Mouse (Mus musculus) adrenal gland, adult 8-10 months (tissue): ENCODE data around the gene Gfra1. TPM values are rescaled to one million over a fixed set of nuclear protein-coding genes. Genes with fewer than 3 reads are reported as not detected.

Experiments
- DNase-seq: peaks from one replicate; pipeline ENCODE4 v3.0.0; 2022
- total RNA-seq, 4 experiments: library from RNA; stranded (reverse); gene quantifications; 2 replicates each; pipeline ENCODE4 v1.2.4; 2022

The Gfra1 gene
- total RNA-seq = 1 to 10 TPM; 1.1 to 5.7 (median 3.3) TPM

DNA sequence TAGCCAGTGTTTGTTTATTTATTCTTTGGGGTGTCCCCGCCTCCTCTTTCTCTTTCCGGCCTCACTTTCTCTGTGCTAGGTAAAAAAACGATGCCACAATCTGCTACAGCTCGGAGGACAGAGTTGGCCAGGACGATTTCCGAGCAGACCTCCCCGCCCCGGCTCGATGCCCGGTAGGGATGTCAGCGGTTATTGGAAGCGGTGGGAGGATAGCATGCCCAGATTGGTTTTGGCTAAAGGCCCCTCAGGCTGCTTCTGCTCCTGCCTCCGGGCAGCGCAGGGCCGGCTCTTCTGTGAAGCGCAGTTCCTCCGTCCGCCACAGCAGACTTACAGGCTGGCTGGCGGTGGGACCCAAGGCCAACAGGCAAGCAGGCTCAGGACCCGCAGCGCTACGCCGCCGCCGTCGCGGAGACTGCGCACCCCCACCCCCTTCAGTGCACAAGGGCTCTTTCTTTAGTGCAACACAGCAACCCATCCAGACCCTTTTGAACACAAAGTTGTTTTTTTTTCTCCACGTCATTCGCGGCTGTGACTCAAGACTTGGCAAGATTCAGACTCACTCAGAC lies at the start of gene Gfra1:
Gene Gfra1, minus strand, starts transcription at position 414 of the 566 bp plus-strand sequence.
- DNase-seq = no peak

DNA sequence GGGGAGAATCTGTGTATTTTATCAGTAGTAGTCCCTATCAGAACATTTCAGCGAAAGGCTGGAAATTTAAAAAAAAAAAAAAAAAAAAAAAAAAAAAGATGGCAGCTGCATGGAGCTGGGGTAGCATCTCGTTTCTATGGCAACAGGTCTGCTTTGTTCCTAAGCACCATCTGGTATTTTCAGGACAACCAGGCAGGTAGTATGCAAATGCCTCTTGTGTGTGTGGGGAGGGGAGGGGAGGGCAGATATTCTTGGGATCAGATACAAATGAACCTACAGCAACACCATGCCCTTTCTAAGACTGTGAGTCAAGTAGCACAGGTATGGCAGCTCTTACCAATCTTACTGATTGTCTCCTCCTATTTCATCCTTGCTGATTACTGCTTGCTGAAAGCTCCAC lies 44.3 kb upstream of the Gfra1 start:
- no peak for DNase-seq

DNA sequence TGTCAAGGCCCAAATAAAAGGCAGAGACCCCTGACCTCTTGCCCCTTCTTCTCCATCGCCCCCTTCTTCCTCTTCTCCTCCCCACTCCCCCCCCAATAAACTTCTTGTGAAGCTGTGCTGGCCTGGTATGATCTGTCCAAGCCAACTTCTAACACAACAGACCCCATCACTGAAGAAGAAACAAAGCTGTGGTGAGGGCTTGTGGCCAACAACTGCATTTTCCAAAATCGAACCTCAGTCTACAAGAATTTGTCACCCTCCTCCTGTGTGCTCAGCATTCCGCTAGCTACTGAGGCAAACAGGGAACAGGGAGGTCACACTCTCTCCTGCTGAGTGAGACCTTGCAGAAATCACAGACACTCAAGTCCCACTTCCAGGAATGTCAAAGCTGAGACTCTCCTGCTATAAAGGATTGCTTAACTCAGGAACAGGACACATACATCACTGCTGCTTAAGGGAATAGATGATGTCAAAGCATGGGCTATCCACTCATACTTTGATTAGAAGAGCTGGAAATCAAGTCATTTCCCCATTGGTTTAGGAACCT lies 43.8 kb upstream of the Gfra1 start:
- DNase-seq = no peak

DNA sequence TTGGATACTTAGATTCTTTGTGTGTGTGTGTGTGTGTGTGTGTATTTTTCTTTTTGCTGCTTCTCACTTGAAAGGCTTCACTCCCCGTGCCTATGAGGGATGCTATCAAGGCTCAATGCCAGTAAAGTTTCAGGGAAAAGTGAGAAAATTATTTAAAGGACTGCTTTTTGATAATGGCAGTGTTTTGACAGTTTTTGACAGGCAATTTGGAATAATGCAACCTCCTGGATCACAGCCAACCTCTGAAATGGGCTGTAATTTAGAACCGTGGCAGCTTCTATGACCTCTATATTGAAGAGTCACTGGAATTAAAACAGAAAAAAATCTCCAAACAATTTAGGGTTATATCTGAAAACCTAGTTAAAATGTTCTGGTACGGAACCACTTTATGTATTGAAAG lies 41.4 kb upstream of the Gfra1 start:
- DNase-seq = peak; percentile 4

DNA sequence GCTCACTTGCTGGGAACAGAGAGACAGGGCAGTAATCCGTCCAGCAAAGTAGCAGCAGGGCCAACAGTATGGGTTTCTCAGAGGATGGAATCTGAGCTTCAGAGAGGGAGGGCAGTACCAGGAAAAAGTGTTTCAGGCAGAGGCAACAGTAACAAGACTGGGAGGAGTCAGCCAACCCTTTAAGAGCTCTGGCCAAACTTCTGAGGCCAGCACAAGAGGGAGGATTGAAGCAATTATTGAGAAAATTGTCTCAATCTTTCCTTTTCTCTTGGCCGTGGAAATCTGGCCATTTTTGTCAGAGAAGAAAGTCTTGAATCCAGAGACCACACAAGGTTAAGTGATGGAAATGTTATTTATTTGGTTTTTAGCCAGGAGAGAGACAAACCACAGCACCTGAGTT lies 31.0 kb upstream of the Gfra1 start:
- no peak for DNase-seq

DNA sequence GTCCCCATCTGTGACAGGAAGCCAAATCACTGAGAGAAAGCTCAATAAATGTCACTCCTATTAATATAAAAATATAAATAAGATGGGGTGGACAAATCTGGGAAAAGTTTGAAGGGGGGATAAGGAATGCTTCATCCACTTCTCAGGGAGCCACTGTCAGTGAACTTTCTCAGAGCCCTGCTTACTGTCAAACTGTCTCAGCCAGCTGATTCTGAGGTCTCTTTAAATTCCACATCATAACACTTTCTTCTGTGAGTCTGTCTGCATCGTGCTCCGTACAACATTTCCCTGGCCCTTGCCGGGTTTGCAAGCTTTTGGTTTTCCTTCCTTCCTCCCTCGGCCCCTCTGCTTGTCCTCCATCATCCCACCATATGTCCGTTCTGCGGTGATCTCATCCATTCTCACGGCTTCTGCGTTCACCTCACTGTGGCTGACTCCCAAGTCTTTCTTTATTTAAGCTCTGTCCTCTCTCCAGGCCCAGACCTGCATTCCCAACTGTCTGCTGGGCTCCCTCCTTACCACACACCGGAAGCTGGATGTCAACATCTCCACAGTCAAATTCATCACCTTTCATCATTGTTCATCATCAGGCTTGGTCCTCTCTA lies 26.8 kb upstream of the Gfra1 start:
- no peak for DNase-seq

DNA sequence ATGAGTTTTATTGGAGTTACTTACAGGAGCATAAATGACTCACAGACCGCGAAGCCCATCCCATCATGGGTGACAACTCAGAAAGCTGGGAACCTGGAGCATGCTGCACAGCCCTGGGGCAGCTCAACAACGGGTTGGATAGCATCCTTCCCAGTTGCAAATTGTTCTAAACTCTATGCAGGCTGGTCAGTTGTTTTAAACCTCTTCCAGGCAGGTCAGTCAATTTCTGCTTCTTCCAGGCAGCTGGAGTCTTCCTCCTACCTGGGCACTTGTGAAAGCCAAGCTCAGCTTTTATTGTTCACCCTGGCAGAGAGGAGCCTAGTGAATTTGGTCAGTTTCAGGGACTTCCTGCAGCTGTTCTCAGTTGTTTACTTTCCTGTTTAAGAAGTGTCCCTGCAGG lies 18.5 kb upstream of the Gfra1 start:
- no peak for DNase-seq

DNA sequence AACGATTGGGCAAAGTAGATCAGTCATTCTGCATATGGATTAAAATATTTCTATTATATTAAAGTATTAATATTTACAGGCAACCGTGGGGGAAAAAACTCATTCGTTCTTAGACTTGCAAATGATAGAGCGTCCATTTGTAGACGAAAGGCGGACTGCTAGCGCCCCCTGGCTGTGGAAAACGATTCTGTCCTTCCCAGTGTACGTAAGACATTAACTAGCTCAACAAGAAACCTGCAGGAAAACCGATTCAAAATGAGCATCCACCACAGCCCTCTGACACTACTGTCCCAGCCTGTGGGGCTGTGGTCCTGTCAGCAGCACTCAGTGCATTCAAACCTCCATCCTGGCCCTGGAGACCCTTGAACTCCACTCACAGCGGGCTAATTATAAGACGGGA lies 13.7 kb upstream of the Gfra1 start:
- peak; percentile 42 for DNase-seq

DNA sequence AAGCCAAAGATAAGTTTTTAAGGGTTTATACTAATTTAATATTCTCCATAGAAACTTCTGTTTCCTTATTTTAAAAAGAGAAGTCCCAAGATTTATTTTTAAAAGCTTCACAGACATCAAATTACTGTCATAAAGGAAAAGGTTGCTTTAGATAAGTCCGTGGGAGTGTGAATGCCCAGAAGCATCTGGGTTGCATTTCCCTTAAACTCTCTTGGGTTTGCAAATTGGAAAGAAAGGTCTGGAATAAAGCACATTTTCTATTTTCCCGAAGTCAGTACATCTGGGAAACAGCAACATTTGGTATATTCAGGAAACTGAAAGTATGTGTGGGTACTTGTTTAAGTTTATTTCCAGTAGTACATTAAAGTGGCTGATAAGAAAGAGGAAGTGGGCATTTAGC lies 12.6 kb upstream of the Gfra1 start:
- no peak for DNase-seq

DNA sequence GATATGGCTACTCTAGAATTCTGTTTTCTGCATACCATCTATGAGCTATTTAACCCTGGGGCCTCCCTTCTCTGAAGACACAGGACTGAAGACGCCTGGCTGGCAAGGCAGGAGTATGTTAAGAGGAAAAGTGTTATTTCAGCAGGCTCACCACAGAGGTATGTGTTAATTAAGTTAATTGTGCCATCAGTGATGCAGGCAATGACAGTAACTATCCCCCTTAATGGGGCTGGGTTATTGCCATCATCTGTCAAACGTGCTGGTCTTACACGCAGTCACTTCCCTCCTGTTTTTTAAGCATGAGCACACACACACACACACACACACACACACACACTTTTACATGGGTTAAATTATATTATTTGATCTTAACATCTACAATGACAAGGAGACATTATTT lies 8.0 kb upstream of the Gfra1 start:
- DNase-seq = no peak

DNA sequence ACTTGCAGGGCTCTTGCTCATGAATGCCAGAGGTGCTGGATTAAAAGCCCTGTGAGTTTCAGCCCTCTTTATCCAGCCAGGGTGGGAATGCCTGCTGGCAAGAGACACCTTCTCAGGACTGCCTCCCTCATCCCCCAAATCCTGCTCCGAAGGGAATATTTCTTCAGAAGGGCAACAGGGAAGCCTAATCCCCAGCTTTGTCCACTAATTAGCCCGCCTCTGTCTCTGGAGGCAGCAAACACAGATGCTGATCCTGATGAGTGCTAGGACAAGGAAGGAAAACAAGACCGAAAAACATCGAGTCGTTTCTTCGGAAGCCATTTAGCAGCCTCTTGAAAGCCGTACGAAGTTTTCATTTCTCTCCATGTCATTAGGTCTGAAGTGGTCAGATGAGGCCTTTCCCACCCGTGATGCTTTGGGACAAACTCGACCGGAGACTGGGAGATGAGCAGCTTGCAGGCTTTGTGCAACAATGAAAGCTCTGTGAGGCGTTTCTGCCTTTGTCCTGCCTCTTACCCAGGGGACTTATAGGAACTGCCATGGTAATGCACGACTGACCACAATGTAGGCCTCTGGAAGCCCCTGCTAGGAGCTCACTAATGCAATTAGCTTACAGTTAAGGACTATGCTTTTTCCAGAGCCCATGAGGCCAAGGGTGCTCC lies 4.8 kb upstream of the Gfra1 start:
- no peak for DNase-seq

DNA sequence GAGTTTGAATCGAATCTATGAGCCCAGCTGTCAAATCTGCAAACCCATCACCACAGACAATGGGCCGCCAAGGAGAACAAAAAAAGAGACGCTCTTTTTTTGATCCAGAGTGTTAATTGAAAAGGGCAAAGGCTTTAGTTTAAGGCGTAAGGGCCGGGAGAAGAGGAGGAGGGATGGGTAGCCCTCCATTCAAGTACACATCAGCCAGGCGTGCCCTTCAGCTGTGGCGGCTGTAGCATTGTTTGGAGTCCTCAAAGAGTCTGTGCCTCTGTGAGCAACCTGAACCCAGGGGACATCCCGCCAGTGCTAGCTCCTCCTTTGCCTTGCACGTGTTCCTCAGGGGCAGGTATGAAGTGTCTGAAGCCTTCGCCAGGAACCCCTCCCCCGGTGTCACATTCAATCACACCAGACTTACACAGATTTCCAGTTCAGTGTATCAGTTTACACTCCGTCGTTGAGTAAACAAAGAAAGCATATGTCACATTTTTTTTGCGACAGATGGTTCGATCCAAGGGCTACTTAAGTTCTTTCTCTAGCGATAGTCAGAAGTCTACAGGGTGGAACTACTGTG lies 867 bp upstream of the Gfra1 start:
- no peak for DNase-seq

DNA sequence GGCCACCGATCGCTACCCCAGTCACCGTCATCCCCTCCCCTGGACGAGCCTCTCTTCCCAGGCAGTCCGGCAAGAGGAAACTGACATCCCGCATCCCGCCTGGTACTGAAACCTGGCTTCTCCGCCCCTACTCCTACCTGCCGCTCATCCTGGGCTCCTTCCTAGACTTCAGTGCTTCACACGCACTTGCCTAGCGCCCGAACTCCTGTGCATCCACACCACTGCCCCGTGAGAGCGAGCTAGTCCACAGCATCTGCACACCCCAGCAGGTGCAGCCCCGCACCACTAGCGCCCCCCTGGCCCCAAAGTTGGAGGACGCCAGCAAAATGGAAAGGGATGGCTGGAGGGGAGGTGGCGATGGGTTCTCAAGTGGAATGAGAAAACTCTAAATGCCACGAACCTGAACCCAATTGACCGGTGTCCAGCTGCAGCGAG lies 631 bp downstream of the Gfra1 start:
- no peak for DNase-seq

DNA sequence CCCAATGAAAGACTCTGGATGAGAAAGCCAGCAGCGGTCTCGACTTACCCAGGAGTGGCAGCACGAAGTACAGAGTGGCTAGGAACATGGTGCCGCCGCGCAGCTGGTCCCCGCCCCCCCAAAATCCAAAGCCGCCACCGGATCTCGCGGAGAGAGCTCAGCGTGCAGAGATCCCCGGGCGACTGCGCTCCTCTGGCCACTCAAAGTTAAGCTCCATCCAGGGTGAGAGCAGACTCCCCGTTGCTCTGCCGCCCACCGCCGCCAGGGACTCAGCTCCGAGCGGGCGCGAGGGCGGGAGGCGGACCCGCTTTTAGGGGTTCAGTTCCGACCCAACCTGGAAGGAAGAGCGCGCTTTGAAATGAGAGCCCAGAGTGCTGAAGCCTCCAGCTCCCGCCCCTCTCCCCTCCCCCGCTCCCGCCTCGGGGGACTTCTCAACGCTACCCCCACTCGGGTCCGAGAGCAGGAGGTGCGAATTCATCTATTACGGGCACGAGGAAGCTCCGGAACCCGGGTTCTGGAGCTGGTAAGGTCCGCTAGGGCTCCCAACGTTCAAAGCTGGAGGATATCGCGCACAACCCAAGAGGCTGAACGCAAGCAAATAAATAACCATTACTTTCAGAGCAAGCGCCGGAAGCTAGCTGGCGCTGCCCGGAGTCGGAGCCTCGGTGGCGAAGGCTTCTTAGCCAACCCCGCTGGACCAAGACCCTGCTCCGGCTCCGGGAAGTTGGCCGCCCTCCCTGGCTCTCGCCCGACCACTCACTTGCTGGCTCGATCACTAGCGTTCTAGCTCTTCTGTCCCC lies 1.2 kb downstream of the Gfra1 start:
- DNase-seq = no peak

DNA sequence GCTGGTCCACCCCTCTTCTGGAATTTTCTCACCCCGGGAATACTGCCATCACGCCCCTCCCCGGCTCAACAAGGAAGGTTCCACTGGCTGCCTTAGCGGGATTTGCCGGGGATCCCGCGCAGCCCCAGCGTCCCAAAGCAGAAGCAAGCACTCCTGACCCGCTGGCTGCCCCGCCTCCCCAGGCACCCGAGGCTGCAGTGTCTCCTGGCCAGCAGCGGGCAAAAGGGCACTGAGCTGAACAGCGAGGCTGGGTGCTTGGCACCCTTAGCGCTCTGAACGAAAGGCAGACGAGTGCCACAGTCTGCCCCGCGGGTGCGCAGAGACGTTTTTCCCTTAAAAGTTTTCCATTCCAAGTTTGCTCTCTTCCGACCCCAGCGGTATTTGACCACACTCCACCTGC lies 2.1 kb downstream of the Gfra1 start:
- DNase-seq = no peak

DNA sequence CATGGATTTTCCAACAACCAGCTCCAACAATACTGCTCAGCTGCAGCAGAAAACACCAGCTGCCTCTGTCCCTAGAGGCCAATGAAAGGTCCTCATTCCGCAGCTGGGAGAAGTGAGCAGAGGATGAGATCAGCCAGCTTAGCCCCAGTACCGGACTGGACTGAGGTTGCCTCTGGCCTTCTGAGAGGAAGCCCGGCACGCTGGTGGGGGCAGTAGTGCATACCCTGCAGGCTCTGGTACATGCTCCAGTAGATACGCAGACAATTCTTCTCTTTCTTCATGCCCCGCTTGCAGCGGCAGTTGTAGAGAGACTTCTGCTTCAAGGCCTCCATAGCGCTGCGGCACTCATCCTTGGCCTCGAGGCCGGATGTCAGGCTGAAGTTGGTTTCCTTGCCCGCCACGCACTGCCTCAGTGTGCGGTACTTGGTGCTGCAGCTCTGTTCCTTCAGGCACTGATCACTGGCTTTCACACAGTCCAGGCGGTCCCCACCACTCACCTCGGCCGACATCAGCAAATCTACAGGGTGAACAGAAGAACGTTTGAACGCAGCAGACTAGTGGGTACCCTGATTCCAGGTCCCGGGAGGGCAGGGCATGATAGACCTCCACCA lies 2.7 kb downstream of the Gfra1 start:
- no peak for DNase-seq

DNA sequence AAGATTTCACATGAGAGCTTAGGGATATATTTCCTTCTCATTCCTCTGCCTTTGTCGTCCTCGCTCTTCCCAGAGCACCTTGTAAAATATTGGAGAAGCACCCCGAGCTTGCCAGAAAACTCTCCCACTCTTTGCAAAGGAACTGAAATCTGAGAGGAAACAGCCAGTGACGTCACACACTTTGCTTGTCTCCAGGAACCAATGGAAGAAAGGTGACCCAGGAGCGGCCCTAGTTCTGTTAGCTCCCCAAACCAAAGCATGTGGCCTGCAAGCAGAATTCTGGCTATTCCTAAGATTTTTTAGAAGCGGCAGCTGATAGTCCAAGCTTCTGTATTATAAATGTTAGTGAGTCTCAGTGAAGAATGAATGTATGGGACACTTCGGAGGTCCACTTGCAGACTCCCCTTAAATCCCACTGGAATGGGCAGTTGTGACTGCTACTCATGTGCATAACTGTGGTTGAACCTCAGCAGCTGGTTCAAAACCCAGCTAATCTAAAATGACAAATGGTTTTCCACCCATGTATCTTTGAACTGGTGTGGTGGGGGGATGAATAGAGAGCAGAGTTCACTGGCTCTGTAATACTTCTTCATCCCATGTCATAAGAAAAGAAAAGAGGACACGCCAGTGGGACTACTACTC lies 3.4 kb downstream of the Gfra1 start:
- no peak for DNase-seq

DNA sequence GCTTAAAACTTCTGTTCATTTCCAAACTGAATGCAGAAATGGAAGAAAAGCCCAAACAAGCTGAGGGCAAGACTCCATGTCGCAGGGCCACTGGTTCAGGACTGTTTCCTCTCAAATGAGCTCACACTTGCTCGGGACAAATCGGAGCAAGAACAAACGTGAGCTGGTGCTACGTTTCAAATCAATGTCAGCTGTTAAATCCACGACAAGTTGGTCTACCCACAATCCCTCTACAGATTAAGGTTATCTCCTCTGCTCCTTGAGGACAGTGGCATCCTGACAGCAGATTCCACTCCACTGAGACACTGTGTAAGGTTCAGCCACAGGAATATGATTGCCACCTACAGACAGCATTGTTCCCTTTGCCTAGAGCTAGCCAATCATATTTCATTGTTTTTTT lies 4.4 kb downstream of the Gfra1 start:
- DNase-seq = no peak

DNA sequence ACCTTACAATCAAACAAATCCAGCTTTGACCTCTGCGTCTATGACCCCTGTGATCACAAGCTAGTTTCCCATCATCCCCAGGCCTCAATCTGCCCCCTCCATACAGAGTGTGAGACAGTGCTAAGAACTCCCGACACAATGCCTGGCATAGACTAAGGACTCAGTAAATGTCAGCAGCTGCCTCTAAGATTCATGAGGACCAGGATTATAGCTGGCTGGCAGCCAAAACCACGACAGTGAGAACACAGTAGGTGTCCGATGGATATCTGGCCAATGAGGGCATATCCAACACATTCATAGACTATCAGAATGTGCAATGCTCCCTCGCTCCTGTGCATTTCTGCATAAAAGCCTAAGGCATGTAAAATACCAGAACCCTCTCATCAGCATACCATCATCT lies 5.0 kb downstream of the Gfra1 start:
- DNase-seq = no peak

DNA sequence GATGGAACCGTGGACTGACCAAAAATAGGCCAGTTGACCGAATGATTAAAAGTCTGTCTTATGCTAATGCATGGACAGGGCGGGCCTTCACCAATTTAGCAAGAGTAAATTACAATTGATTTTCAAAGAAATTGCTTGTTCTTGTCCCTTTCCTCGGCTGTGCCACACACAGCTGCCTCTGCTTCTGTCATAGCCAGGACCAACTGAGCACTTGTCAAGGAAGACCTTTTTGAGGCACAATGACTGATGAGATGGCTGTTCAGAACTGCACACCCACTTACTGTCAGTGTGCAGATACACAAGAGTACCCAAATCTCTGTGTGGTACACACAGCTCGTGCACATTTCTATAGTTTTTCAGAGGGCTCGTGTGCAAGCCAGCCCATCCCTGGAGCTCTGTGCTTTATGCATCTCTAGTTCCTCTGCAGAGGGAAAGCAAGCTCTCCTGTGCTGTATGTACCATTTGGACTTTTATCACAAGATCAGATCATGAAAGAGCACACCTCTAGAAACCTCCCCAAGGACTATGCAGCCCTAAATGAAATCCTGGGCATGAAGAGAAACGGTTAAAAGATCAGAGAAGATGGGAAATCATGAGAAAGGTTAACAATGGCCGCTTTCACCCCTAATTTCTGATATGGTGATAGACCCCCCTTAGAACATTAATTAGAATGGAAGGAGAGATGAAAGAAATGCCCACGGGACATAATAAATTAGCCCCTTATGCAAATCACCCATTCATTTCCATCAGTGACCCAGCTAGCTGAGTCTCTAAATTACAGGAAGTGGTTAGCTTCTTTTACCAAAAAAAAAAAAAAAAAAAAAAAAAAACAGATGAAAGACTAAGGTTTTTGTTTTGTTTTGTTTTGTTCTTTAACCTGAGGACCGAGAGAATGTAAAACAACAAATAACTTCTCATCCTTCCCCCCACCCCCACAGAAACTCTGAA lies 12.7 kb downstream of the Gfra1 start:
- no peak for DNase-seq

DNA sequence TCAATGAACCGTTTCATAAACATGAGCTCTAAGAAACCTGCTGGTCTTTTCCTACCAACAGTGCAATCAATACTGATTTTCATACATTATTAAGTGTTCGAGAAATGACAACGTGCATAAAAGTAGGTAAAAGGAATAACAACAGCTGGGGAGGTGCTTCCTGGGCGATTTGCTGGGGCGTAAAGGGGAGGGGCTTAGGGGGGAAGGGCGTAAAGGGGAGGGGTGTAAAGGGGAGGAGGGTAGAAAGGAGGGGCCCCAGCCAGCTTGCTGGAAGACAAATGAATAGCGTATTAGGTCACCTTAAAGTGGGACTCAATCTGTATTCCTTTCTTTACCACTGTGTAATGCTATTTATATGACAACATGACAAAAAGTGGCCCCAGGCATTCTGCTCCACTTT lies 13.9 kb downstream of the Gfra1 start:
- no peak for DNase-seq
